In the genomic region with DNA sequence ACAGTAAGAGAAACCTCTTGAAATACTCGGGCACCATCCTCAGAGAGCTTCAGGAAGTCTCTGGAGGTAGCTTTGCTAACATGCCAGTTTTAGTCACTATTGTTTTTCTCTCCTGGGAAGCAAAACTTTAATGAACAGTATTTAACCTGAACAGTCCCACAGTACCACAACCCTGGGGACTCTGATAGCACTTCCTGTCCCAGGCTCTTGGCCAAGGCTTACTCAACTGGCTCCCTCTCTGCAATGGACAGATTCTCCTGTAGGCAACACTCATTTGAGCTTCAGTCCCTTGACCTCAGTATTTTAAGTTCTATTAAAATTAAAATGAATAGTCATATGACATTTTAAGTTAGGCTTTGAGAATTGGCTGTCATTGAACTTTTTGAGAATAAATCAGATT, we compare ENCODE assay signal across 9 mouse cellular contexts.
DNase-seq lines count a peak whose midpoint lies in the region; ATAC-seq and TF ChIP-seq lines count a peak whose summit lies in the region.
"Had no signal": no experiment of that assay in that cellular context is flagged by ENCODE, and none has a peak within 500 bp of the region (broad histone marks: within the 10 kb centered on the region; RNA-seq: fewer than 3 reads in every experiment).

No protein-coding gene starts in this region.

- H3K4me1 ChIP-seq in neural tube, embryonic 13.5 days (replicated peaks) = no peaks in the 10 kb centered on the region
- 0 out of 2 replicates have a peak, but pooled peaks cover 3% of the 10 kb centered on the region for H3K4me1 ChIP-seq in limb, embryonic 15.5 days

- H3K4me2 ChIP-seq in neural tube, embryonic 13.5 days = 0 out of 2 replicates have a peak overlapping the region, but pooled peaks have one; percentile 24
- H3K4me2 ChIP-seq in limb, embryonic 15.5 days = peak overlapping the region; percentile 31

- peak; percentile 38 for DNase-seq in gastrocnemius, adult 2 months
- no peak for DNase-seq in gastrocnemius, postnatal 4 days (ENCODE audit: low spot score in 2 of 2)
- no peak for DNase-seq in neural tube, embryonic 10.5 days (ENCODE audit: extremely low spot score, low spot score)
- no peak for DNase-seq in left cerebral cortex, postnatal 10 days (ENCODE audit: extremely low spot score in 1 of 2, low spot score in 2 of 2)
- no peak for DNase-seq in urinary bladder, adult 2 months (ENCODE audit: low spot score)
- DNase-seq: layer of hippocampus, adult 9-11 months had no signal

- no peak overlapping the region for H3K9ac ChIP-seq in neural tube, embryonic 13.5 days
- H3K9ac ChIP-seq in limb, embryonic 15.5 days = no peak overlapping the region

- no peak overlapping the region for H3K27ac ChIP-seq in gastrocnemius, adult 2 months
- no peak overlapping the region for H3K27ac ChIP-seq in neural tube, embryonic 13.5 days (replicated peaks)
- H3K27ac ChIP-seq in limb, embryonic 15.5 days = no peak overlapping the region

- H3K9me3 ChIP-seq in neural tube, embryonic 13.5 days = no peaks in the 10 kb centered on the region; the same call in 1 of the 2 replicates
- no peaks in the 10 kb centered on the region for H3K9me3 ChIP-seq in limb, embryonic 15.5 days

- no peaks in the 10 kb centered on the region for H3K36me3 ChIP-seq in neural tube, embryonic 13.5 days
- H3K36me3 ChIP-seq in limb, embryonic 15.5 days = no peaks in the 10 kb centered on the region

- peak overlapping the region; percentile 62 for H3K4me3 ChIP-seq in gastrocnemius, adult 2 months
- H3K4me3 ChIP-seq in neural tube, embryonic 13.5 days = no peak overlapping the region
- H3K4me3 ChIP-seq in limb, embryonic 15.5 days = no peak overlapping the region

- TF ChIP-seq CTCF in gastrocnemius, adult 2 months (IDR thresholded peaks at IDR 0.05) = no peak

- intact Hi-C loops in gastrocnemius, adult 2 months (cut with DNase I) = no loop called here
- intact Hi-C loops in left cerebral cortex, postnatal 10 days (cut with DNase I) = no loop called here

- no peaks in the 10 kb centered on the region for H3K27me3 ChIP-seq in neural tube, embryonic 13.5 days
- H3K27me3 ChIP-seq in limb, embryonic 15.5 days = no peaks in the 10 kb centered on the region

- ATAC-seq in neural tube, embryonic 13.5 days (ENCODE audit: low read depth) = no peak
- no peak for ATAC-seq in limb, embryonic 15.5 days (ENCODE audit: insufficient number of reproducible peaks, low FRiP score, low TSS enrichment, low read depth)
- ATAC-seq in megakaryocyte-erythroid progenitor cell, adult 5-6 weeks (replicated peaks; ENCODE audit: low FRiP score, low TSS enrichment, poor library complexity, severe bottlenecking) = no peak

- WGBS in neural tube, embryonic 13.5 days = 27% methylated on average over 1 of the region's 1 CpGs
- 14% methylated on average over 1 of the region's 1 CpGs for WGBS in limb, embryonic 15.5 days
